Mouse (Mus musculus): ENCODE measurements around the gene Prrt3. TPM values are rescaled to one million over a fixed set of nuclear protein-coding genes. Genes with fewer than 3 reads are reported as not detected.

The Prrt3 gene
- polyA plus RNA-seq, 1 experiment from 2014 or later, result 0.33 TPM

DNA sequence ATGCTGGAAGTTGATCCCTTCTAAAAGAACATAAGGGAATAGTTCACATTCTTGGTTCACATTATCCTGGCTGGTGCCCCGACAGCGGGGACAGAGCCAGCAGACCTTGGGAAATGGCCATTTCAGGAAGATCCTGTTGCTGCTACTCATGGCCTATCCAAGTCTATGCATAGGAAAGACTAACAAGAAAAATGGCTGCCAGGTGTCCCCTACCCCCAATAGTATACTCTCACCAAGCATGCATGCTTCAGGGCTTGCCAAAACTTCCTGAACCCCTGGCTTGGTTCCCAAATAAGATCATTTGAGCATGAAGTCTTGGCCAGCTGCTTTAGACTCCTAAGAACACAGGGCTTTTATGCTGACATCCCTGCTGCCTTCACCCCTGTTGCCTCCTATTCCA lies 49.9 kb downstream of the Prrt3 start:
- ATAC-seq (ENCODE audit: insufficient number of reproducible peaks, low FRiP score, low TSS enrichment, low read depth) (no peak), DNase-seq (ENCODE audit: low spot score) (no peak)
- Histone ChIP-seq H3K4me2 (ENCODE audit: low read depth, severe bottlenecking) (no peak overlapping the region), H3K27ac (replicated peaks; ENCODE audit: low read depth, low read length) (no peak overlapping the region), H3K4me1 (ENCODE audit: control insufficient read depth, insufficient read depth, low read length) (no peaks in the 10 kb centered on the region), H3K9ac (ENCODE audit: low read length) (no peak overlapping the region), H3K4me3 (ENCODE audit: low read depth, low read length) (no peak overlapping the region), H3K27me3 (ENCODE audit: control insufficient read depth, insufficient read depth, low read length) (no peaks in the 10 kb centered on the region), H3K36me3 (ENCODE audit: control insufficient read depth, insufficient read depth, low read length) (peaks cover 16% of the 10 kb centered on the region), H3K9me3 (ENCODE audit: control insufficient read depth, low read length) (no peaks in the 10 kb centered on the region)
- WGBS, result 81% methylated on average over 2 of the region's 2 CpGs

DNA sequence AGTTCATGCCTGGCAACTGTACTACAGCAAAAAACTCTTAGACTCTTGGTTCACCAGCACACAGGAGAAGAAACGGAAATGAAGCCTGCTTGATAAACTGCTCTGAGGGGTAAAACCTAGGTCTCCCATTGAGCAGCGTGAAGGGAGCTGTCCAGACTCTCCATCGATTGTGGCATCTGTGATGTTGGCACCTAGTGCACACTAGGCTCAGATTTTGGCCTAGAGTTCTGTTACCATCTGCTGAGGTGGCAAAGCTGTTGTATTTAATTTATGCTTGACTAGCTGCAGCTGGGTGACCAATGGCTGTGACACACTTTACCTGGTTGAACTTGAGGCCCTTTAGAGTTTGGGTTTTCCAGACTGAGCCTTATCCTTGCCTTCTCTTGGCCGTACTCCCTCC lies 54.1 kb downstream of the Prrt3 start:
- H3K27me3 ChIP-seq (ENCODE audit: control insufficient read depth, insufficient read depth, low read length), result no peaks in the 10 kb centered on the region
- 91% methylated on average over 4 of the region's 4 CpGs for WGBS
- no peak for ATAC-seq (ENCODE audit: insufficient number of reproducible peaks, low FRiP score, low TSS enrichment, low read depth)

DNA sequence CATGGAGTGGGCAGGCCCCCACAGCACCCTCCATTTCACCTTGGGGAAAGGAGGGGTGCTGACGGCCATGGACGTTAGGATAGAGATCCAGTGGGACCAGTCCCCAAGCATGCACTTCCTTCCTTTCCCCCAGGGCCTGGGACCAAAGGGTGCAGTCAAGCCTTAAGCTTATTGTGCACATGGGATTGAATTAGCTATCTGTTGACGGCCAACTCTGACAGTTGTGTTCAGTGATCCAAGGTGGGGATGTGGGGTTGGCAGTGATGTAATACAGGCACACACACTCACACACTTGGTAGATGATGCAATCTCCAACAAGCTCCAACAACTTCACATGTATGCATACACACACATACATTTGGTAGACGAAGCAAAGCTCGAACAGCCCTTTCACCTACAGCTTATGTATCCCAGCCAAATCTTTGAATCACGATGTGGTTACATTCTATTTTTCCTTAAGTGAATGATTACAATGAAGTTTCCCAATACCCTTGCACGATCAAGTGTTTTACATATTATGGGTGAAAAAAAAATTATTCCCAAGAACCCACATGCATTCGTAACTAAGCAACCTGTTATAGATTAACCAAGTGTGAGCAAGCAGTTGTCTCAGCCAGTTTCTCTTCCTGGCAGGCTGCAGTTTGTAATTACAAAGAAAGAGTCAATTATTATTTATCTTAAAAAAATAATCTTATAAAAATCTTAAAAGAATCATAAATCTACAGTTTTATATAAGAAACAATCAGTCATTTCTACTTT lies 57.3 kb downstream of the Prrt3 start:
- DNase-seq (ENCODE audit: low spot score), result no peak
- Histone ChIP-seq H3K4me3 (ENCODE audit: low read depth, low read length) (no peak overlapping the region), H3K27me3 (ENCODE audit: control insufficient read depth, insufficient read depth, low read length) (no peaks in the 10 kb centered on the region), H3K9ac (ENCODE audit: low read length) (no peak overlapping the region), H3K9me3 (ENCODE audit: control insufficient read depth, low read length) (no peaks in the 10 kb centered on the region), H3K36me3 (ENCODE audit: control insufficient read depth, insufficient read depth, low read length) (peaks cover 16% of the 10 kb centered on the region), H3K27ac (replicated peaks; ENCODE audit: low read depth, low read length) (no peak overlapping the region), H3K4me1 (ENCODE audit: control insufficient read depth, insufficient read depth, low read length) (0 out of 2 replicates have a peak, but pooled peaks cover 4% of the 10 kb centered on the region), H3K4me2 (ENCODE audit: low read depth, severe bottlenecking) (no peak overlapping the region)
- 95% methylated on average over 7 of the region's 8 CpGs for WGBS
- no peak for ATAC-seq (ENCODE audit: insufficient number of reproducible peaks, low FRiP score, low TSS enrichment, low read depth)

More for the DNA sequence above, 54.1 kb downstream of the Prrt3 start:
- no peak for DNase-seq (ENCODE audit: low spot score)
- no peak overlapping the region for H3K4me2 ChIP-seq (ENCODE audit: low read depth, severe bottlenecking)
- H3K9me3 ChIP-seq (ENCODE audit: control insufficient read depth, low read length), result no peaks in the 10 kb centered on the region
- no peak overlapping the region for H3K9ac ChIP-seq (ENCODE audit: low read length)
- H3K36me3 ChIP-seq (ENCODE audit: control insufficient read depth, insufficient read depth, low read length), result peaks cover 16% of the 10 kb centered on the region
- no peak overlapping the region for H3K27ac ChIP-seq (replicated peaks; ENCODE audit: low read depth, low read length)
- no peak overlapping the region for H3K4me3 ChIP-seq (ENCODE audit: low read depth, low read length)
- H3K4me1 ChIP-seq (ENCODE audit: control insufficient read depth, insufficient read depth, low read length), result 0 out of 2 replicates have a peak, but pooled peaks cover 4% of the 10 kb centered on the region

Small RNA genes lying within 50 kb of the gene (microRNA-seq; reads per million reads assigned to microRNA genes)
- gene Gm23365, result not detected

Other genes starting within 250 kb of the Prrt3 start
- gene Cpne9, start 219.6 kb downstream of the Prrt3 start, polyA plus RNA-seq (2014; fragmentation: Nextera tagmentation; extraction: Ambion mirVana), result 0.11 TPM in 1 of 2 replicates, not detected in the other
- gene Brpf1, start 194.8 kb downstream of the Prrt3 start, polyA plus RNA-seq (2014; fragmentation: Nextera tagmentation; extraction: Ambion mirVana), result 26.4 and 29.2 TPM in 2 replicates
- 15.1 and 16.2 TPM in 2 replicates for gene Ogg1, start 175.0 kb downstream of the Prrt3 start, polyA plus RNA-seq (2014; fragmentation: Nextera tagmentation; extraction: Ambion mirVana)
- gene Camk1, start 157.9 kb downstream of the Prrt3 start, polyA plus RNA-seq (2014; fragmentation: Nextera tagmentation; extraction: Ambion mirVana), result 62.2 and 62.6 TPM in 2 replicates
- 52.6 and 53.7 TPM in 2 replicates for gene Tada3, start 124.0 kb downstream of the Prrt3 start, polyA plus RNA-seq (2014; fragmentation: Nextera tagmentation; extraction: Ambion mirVana)
- 186 and 197 TPM in 2 replicates for gene Arpc4, start 123.8 kb downstream of the Prrt3 start, polyA plus RNA-seq (2014; fragmentation: Nextera tagmentation; extraction: Ambion mirVana)
- gene Ttll3, start 112.7 kb downstream of the Prrt3 start, polyA plus RNA-seq (2014; fragmentation: Nextera tagmentation; extraction: Ambion mirVana), result 2.1 and 3.0 TPM in 2 replicates
- gene Rpusd3, start 82.6 kb downstream of the Prrt3 start, polyA plus RNA-seq (2014; fragmentation: Nextera tagmentation; extraction: Ambion mirVana), result 34.9 and 39.0 TPM in 2 replicates
- not detected in 2 replicates for gene Cidec, start 66.2 kb downstream of the Prrt3 start, polyA plus RNA-seq (2014; fragmentation: Nextera tagmentation; extraction: Ambion mirVana)
- gene Jagn1, start 59.4 kb downstream of the Prrt3 start, polyA plus RNA-seq (2014; fragmentation: Nextera tagmentation; extraction: Ambion mirVana), result 71.0 and 76.1 TPM in 2 replicates
- 1.2 and 1.5 TPM in 2 replicates for gene Il17re, start 43.4 kb downstream of the Prrt3 start, polyA plus RNA-seq (2014; fragmentation: Nextera tagmentation; extraction: Ambion mirVana)
- 2.4 and 3.2 TPM in 2 replicates for gene Il17rc, start 30.5 kb downstream of the Prrt3 start, polyA plus RNA-seq (2014; fragmentation: Nextera tagmentation; extraction: Ambion mirVana)
- gene Creld1, start 18.6 kb downstream of the Prrt3 start, polyA plus RNA-seq (2014; fragmentation: Nextera tagmentation; extraction: Ambion mirVana), result 11.2 and 11.8 TPM in 2 replicates
- 74.5 and 74.8 TPM in 2 replicates for gene Emc3, start 29.7 kb upstream of the Prrt3 start, polyA plus RNA-seq (2014; fragmentation: Nextera tagmentation; extraction: Ambion mirVana)
- gene Fancd2, start 29.8 kb upstream of the Prrt3 start, polyA plus RNA-seq (2014; fragmentation: Nextera tagmentation; extraction: Ambion mirVana), result 17.0 and 22.2 TPM in 2 replicates
- gene Fancd2os, start 98.8 kb upstream of the Prrt3 start, polyA plus RNA-seq (2014; fragmentation: Nextera tagmentation; extraction: Ambion mirVana), result 0.19 and 0.40 TPM in 2 replicates
- 220 and 221 TPM in 2 replicates for gene Brk1, start 102.8 kb upstream of the Prrt3 start, polyA plus RNA-seq (2014; fragmentation: Nextera tagmentation; extraction: Ambion mirVana)
- gene Vhl, start 122.0 kb upstream of the Prrt3 start, polyA plus RNA-seq (2014; fragmentation: Nextera tagmentation; extraction: Ambion mirVana), result 60.3 and 60.5 TPM in 2 replicates
- 2.9 and 3.9 TPM in 2 replicates for gene Irak2, start 136.5 kb upstream of the Prrt3 start, polyA plus RNA-seq (2014; fragmentation: Nextera tagmentation; extraction: Ambion mirVana)
- gene Tatdn2, start 195.1 kb upstream of the Prrt3 start, polyA plus RNA-seq (2014; fragmentation: Nextera tagmentation; extraction: Ambion mirVana), result 1.1 and 1.6 TPM in 2 replicates
- gene Ghrl, start 217.9 kb upstream of the Prrt3 start, polyA plus RNA-seq (2014; fragmentation: Nextera tagmentation; extraction: Ambion mirVana), result 0.72 and 1.3 TPM in 2 replicates
- 307 and 308 TPM in 2 replicates for gene Sec13, start 238.8 kb upstream of the Prrt3 start, polyA plus RNA-seq (2014; fragmentation: Nextera tagmentation; extraction: Ambion mirVana)

All from limb, embryonic 11.5 days (tissue).